Mouse (Mus musculus): ENCODE measurements around the gene Adap2. TPM values are rescaled to one million over a fixed set of nuclear protein-coding genes. Genes with fewer than 3 reads are reported as not detected.

Adap2 gene
- polyA plus RNA-seq, 1 experiment, result not detected

DNA sequence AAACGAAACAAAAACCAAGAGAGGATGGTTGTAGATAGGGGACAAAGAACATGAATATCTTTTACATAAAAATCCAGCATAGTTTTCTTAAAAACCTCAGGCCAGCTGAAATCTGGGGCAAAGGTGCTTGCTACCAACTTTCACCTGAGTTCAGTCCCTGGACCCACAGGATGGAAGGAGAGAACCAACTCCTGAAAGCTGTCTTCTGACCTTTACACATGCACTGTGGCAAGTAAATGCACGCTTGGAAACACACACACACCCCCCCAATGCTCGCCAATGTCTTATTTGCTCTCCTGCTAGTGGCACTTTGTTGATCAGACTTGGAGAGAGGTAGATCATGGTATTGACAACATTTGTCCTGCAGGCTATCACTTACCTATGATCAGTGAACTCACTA is 61.4 kb downstream of the Adap2 start:
- peaks cover 10% of the 10 kb centered on the region for H3K4me1 ChIP-seq (ENCODE audit: control insufficient read depth, insufficient read depth, low read length)
- WGBS, result 93% methylated on average over 3 of the region's 3 CpGs
- H3K27ac ChIP-seq (ENCODE audit: insufficient read depth, low read depth, low read length), result no peak overlapping the region
- H3K4me3 ChIP-seq (ENCODE audit: insufficient read depth, low read depth, low read length), result no peak overlapping the region
- TF ChIP-seq CTCF (IDR thresholded peaks at IDR 0.05; ENCODE audit: insufficient read depth, low read depth, low read length) (no peak), POLR2A (IDR thresholded peaks at IDR 0.05; ENCODE audit: insufficient read depth, low read depth, low read length) (no peak)

DNA sequence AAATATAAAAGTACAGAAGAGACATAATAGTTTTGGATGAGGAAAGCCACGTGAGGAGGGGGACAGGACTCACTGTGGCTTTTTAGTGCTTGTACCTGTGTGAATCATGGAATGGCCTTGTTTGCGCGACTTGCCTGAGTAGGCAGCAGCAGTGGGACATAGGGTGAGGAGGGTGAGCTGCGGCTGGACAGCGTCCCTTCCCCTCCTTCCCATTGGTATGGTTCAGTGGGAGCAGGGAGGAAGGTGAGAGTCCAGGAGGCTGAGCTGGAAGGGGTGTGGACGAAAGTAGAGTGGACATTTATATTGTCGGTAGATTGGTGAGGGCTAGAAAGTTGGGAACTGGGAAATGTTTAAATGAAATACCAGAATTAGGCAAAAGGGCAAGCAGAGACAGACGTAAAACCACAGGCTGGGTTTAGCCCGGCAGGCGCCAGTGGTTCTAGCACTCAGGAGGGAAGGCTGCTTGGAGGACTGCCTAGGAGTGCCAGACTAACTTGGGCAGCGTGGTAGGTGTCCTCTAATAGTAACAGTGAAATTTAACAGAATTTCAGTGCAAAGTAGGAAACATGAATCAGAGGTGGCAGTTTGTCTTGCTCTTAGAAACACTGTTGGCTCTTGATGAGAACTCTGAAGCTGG is 64.9 kb downstream of the Adap2 start:
- WGBS, result 79% methylated on average over 11 of the region's 11 CpGs
- TF ChIP-seq POLR2A (IDR thresholded peaks at IDR 0.05; ENCODE audit: insufficient read depth, low read depth, low read length), result no peak
- no peak for TF ChIP-seq CTCF (IDR thresholded peaks at IDR 0.05; ENCODE audit: insufficient read depth, low read depth, low read length)
- peaks cover 5% of the 10 kb centered on the region for H3K4me1 ChIP-seq (ENCODE audit: control insufficient read depth, insufficient read depth, low read length)
- no peak overlapping the region for H3K4me3 ChIP-seq (ENCODE audit: insufficient read depth, low read depth, low read length)
- no peak overlapping the region for H3K27ac ChIP-seq (ENCODE audit: insufficient read depth, low read depth, low read length)

Other genes with a start within 250 kb of the Adap2 start
- gene Utp6, start 191.7 kb upstream of the Adap2 start, polyA plus RNA-seq (2012; ENCODE audit: insufficient read depth, insufficient read length, low replicate concordance, missing spikeins), result not detected in 2 replicates
- 192 TPM in 1 of 2 replicates, not detected in the other for gene Suz12, start 161.0 kb upstream of the Adap2 start, polyA plus RNA-seq (2012; ENCODE audit: insufficient read depth, insufficient read length, low replicate concordance, missing spikeins)
- gene Crlf3, start 73.1 kb upstream of the Adap2 start, polyA plus RNA-seq (2012; ENCODE audit: insufficient read depth, insufficient read length, low replicate concordance, missing spikeins), result not detected in 2 replicates
- gene Atad5, start 64.7 kb upstream of the Adap2 start, polyA plus RNA-seq (2012; ENCODE audit: insufficient read depth, insufficient read length, low replicate concordance, missing spikeins), result not detected in 2 replicates
- gene Tefm, start 11.9 kb upstream of the Adap2 start, polyA plus RNA-seq (2012; ENCODE audit: insufficient read depth, insufficient read length, low replicate concordance, missing spikeins), result not detected in 2 replicates
- gene Rnf135, start 29.7 kb downstream of the Adap2 start, polyA plus RNA-seq (2012; ENCODE audit: insufficient read depth, insufficient read length, low replicate concordance, missing spikeins), result not detected in 2 replicates
- gene Rhot1, start 54.9 kb downstream of the Adap2 start, polyA plus RNA-seq (2012; ENCODE audit: insufficient read depth, insufficient read length, low replicate concordance, missing spikeins), result not detected in 2 replicates
- not detected in 2 replicates for gene Rhbdl3, start 146.8 kb downstream of the Adap2 start, polyA plus RNA-seq (2012; ENCODE audit: insufficient read depth, insufficient read length, low replicate concordance, missing spikeins)
- gene 5730455P16Rik, start 223.9 kb downstream of the Adap2 start, polyA plus RNA-seq (2012; ENCODE audit: insufficient read depth, insufficient read length, low replicate concordance, missing spikeins), result not detected in 2 replicates
- gene Zfp207, start 229.2 kb downstream of the Adap2 start, polyA plus RNA-seq (2012; ENCODE audit: insufficient read depth, insufficient read length, low replicate concordance, missing spikeins), result 162 and 401 TPM in 2 replicates